Mouse (Mus musculus) embryonic fibroblast, embryonic 13.5 days (primary cell): ENCODE measurements around the gene Gdpd1.
"Not testable (repeated sequence)": the region's sequence is repeated elsewhere in the genome, so short reads cannot be mapped to it uniquely, and the experiment has no call there.

Source experiments
- CTCF ChIP-seq: IDR thresholded peaks from 2 replicates; pipeline ENCODE4 v1.5.1; 2011; ENCODE audit warnings: mild to moderate bottlenecking, control low read depth, low read length, moderate library complexity, borderline replicate concordance; ENCODE audit not compliant: insufficient read depth
- POLR2A ChIP-seq: IDR thresholded peaks from 2 replicates; pipeline ENCODE4 v1.6.1; 2011; ENCODE audit warnings: low read depth, mild to moderate bottlenecking, control low read depth, low read length, moderate library complexity

GRCm38 (mm10) chr11:87048900-87049299 lies 25.0 kb downstream of the Gdpd1 start:
- TF ChIP-seq CTCF, POLR2A: not testable (repeated sequence)
